Mouse (Mus musculus) intestine, embryonic 14.5 days (tissue): Measurements from ENCODE around the gene Adcy2. TPM values are rescaled to one million over a fixed set of nuclear protein-coding genes. Genes with fewer than 3 reads are reported as not detected.

Source experiments
- ATAC-seq: fragments of 200-750 bp; cut with Nextera tagmentation; replicated peaks from 2 replicates; pipeline ENCODE4 v1.8.0; 2017; ENCODE audit warnings: low read depth, moderate number of reproducible peaks, moderate TSS enrichment, moderate library complexity; ENCODE audit not compliant: low FRiP score, low TSS enrichment
- DNase-seq: peaks from one replicate; pipeline ENCODE4 v3.0.0-alpha.2; 2018; ENCODE audit warnings: low spot score
- H3K27ac ChIP-seq: fragments of 300-500 bp; sonication (generic); 2 replicates; pipeline ENCODE4 v1.5.1; 2014; ENCODE audit warnings: low read depth, mild to moderate bottlenecking, control low read depth
- H3K27me3 ChIP-seq: fragments of 300-500 bp; sonication (generic); replicated peaks from 2 replicates; pipeline ENCODE4 v1.6.1; 2014; ENCODE audit warnings: low read length, control low read depth; ENCODE audit not compliant: control insufficient read depth, insufficient read depth
- H3K36me3 ChIP-seq: fragments of 300-500 bp; sonication (generic); 2 replicates; pipeline ENCODE4 v1.6.1; 2014; ENCODE audit warnings: low read length, control low read depth; ENCODE audit not compliant: control insufficient read depth, insufficient read depth
- H3K4me1 ChIP-seq: fragments of 300-500 bp; sonication (generic); replicated peaks from 2 replicates; pipeline ENCODE4 v1.6.1; 2014; ENCODE audit warnings: low read length, control low read depth, mixed read lengths; ENCODE audit not compliant: control insufficient read depth, insufficient read depth
- H3K4me2 ChIP-seq: fragments of 300-500 bp; sonication (generic); 2 replicates; pipeline ENCODE4 v1.6.1; 2014; ENCODE audit warnings: low read length
- H3K4me3 ChIP-seq: fragments of 300-500 bp; sonication (generic); 2 replicates; pipeline ENCODE4 v1.5.1; 2014; ENCODE audit warnings: low read depth, low read length, control low read depth, mixed read lengths
- H3K9ac ChIP-seq: fragments of 300-500 bp; sonication (generic); 2 replicates; pipeline ENCODE4 v1.6.1; 2014; ENCODE audit warnings: mild to moderate bottlenecking, low read length
- H3K9me3 ChIP-seq: fragments of 300-500 bp; sonication (generic); 2 replicates; pipeline ENCODE4 v1.6.1; 2016; ENCODE audit warnings: low read length, control low read depth; ENCODE audit not compliant: control insufficient read depth
- WGBS: fragments of 180-500 bp; shearing (Covaris S2); extraction: QIAGEN DNeasy Blood & Tissue Kit; methylation state at CpG from one replicate; pipeline ENCODE4 v1.1.7; 2014; 5-methylcytosine and 5-hydroxymethylcytosine counted together
- polyA plus RNA-seq: library from polyadenylated mRNA; unstranded; fragments of >200 nt; fragmentation: Nextera tagmentation; extraction: Ambion mirVana; gene quantifications from 2 replicates; pipeline ENCODE4 v1.2.1, GENCODE M21; 2014

Adcy2 gene
- polyA plus RNA-seq, 1 experiment from 2014 or later: 5.5 TPM

GRCm38 (mm10) chr13:68585441-68585840 lies 413.9 kb downstream of the Adcy2 start:
- WGBS: 85% methylated on average over 7 of the region's 7 CpGs
- ATAC-seq (no peak), DNase-seq (no peak)
- no peaks in the 10 kb centered on the region for H3K9me3 ChIP-seq
- H3K4me1 ChIP-seq: peaks cover 8% of the 10 kb centered on the region
- H3K4me3 ChIP-seq: no peak overlapping the region
- peaks cover 68% of the 10 kb centered on the region for H3K36me3 ChIP-seq
- no peak overlapping the region for H3K9ac ChIP-seq
- no peak overlapping the region for H3K4me2 ChIP-seq
- no peaks in the 10 kb centered on the region for H3K27me3 ChIP-seq
- H3K27ac ChIP-seq: no peak overlapping the region

DNA sequence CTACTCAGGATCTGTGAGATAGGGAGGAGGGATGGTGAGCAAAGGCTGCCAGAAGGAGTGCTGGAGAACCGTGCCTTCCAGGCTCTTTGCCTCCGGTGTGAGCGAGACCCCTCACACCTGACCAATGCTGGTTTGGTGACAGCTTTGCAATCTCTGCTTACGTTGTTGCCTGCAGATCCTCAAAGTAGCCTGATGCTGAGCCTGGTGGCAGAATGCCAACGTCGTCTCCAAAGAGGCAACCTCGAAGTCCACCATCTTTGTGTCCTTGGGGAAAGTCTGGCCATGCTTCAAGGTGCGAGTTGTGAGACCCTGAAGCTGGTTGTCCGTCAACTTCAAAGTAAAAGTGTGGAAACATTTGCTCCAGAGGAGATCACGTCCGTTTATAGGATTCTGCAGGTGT lies 415.4 kb downstream of the Adcy2 start:
- Histone ChIP-seq H3K36me3 (peaks cover 58% of the 10 kb centered on the region), H3K27me3 (no peaks in the 10 kb centered on the region), H3K4me3 (no peak overlapping the region), H3K4me2 (no peak overlapping the region), H3K9me3 (no peaks in the 10 kb centered on the region), H3K4me1 (peaks cover 8% of the 10 kb centered on the region), H3K27ac (no peak overlapping the region), H3K9ac (no peak overlapping the region)
- DNase-seq: no peak
- WGBS: 92% methylated on average over 11 of the region's 11 CpGs
- ATAC-seq: no peak

GRCm38 (mm10) chr13:68582517-68582780 lies 416.9 kb downstream of the Adcy2 start:
- peak; percentile 10; the same call in 1 of the 2 replicates for ATAC-seq
- no peak for DNase-seq
- Histone ChIP-seq H3K9me3 (no peaks in the 10 kb centered on the region), H3K4me2 (peak overlapping the region; percentile 77), H3K27ac (peak overlapping the region; percentile 77), H3K27me3 (no peaks in the 10 kb centered on the region), H3K9ac (peak overlapping the region; percentile 74), H3K4me3 (peak overlapping the region; percentile 66), H3K4me1 (peaks cover 8% of the 10 kb centered on the region), H3K36me3 (peaks cover 56% of the 10 kb centered on the region)
- under 1% methylated on average over 11 of the region's 11 CpGs for WGBS

DNA sequence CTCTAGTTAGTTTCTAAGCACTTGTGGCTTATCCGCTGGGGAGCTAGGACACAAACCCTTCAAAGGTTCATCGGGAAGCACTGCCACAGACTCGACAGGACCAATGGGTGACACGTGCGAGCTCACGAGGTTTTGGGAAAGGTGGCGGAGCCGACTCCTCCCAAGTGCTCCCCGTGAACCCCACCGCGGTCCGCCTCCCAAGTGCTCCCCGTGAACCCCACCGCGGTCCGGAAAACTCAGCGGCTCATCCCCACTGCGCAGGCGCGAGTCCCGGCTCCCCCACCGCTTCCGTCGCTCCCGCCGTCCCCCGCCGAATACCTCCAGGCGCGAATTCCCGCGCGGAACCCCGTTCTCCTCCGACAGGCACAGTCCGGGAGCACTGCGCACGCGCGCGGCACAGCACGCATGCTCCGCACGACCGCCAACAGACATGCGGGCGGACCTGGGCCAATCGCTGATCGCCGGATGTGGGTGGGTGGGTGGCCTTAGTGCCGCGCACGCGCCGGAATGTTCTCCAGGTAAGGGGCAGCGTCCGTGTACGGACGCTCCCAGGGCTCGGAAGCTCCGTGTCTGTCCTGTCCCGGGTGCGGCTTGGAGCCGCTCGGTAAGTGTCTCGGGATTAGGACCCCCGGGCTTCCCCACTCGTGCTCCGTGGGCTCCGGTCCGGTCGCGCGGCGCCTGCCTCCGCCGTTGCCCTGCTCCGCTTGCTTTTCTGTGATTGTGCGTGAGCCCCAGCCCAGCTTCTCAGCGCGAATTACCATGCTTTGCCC lies 417.4 kb downstream of the Adcy2 start, which contains the start of the genes Mtrr and Fastkd3:
Gene Mtrr (minus strand): TSS at position 403 of the 770 bp plus-strand sequence.
Gene Fastkd3 (plus strand): TSS at position 488 of the 770 bp plus-strand sequence.
- Histone ChIP-seq H3K36me3 (peaks cover 56% of the 10 kb centered on the region), H3K9ac (peak within 1 kb of the TSS; percentile 74), H3K4me1 (peaks cover 8% of the 10 kb centered on the region), H3K27me3 (no peaks in the 10 kb centered on the region), H3K4me3 (peak within 1 kb of the TSS; percentile 66), H3K4me2 (peak within 1 kb of the TSS; percentile 77), H3K9me3 (no peaks in the 10 kb centered on the region), H3K27ac (peak within 1 kb of the TSS; percentile 77)
- WGBS: under 1% methylated on average over 81 of the region's 81 CpGs
- DNase-seq: peak; percentile 98
- peak; percentile 100 for ATAC-seq

GRCm38 (mm10) chr13:68581086-68581740 lies 418.1 kb downstream of the Adcy2 start:
- Histone ChIP-seq H3K4me2 (peak overlapping the region; percentile 77), H3K4me1 (peaks cover 8% of the 10 kb centered on the region), H3K9me3 (no peaks in the 10 kb centered on the region), H3K9ac (peak overlapping the region; percentile 74), H3K36me3 (peaks cover 56% of the 10 kb centered on the region), H3K4me3 (peak overlapping the region; percentile 66), H3K27me3 (no peaks in the 10 kb centered on the region), H3K27ac (peak overlapping the region; percentile 76)
- 19% methylated on average over 14 of the region's 14 CpGs for WGBS
- ATAC-seq: peak; percentile 26
- DNase-seq: no peak

GRCm38 (mm10) chr13:68577945-68578344 lies 421.4 kb downstream of the Adcy2 start:
- H3K4me1 ChIP-seq: peaks cover 13% of the 10 kb centered on the region
- no peak for DNase-seq
- H3K4me3 ChIP-seq: no peak overlapping the region

GRCm38 (mm10) chr13:68574398-68574797 lies 424.9 kb downstream of the Adcy2 start:
- H3K4me1 ChIP-seq: peaks cover 16% of the 10 kb centered on the region
- no peaks in the 10 kb centered on the region for H3K9me3 ChIP-seq
- no peak overlapping the region for H3K27ac ChIP-seq
- H3K4me2 ChIP-seq: no peak overlapping the region
- ATAC-seq (no peak), DNase-seq (no peak)
- H3K27me3 ChIP-seq: no peaks in the 10 kb centered on the region
- no peak overlapping the region for H3K4me3 ChIP-seq
- WGBS: 73% methylated on average over 4 of the region's 4 CpGs
- H3K36me3 ChIP-seq: peaks cover 63% of the 10 kb centered on the region
- no peak overlapping the region for H3K9ac ChIP-seq

More at GRCm38 (mm10) chr13:68577945-68578344, 421.4 kb downstream of the Adcy2 start:
- ATAC-seq: no peak
- Histone ChIP-seq H3K4me2 (no peak overlapping the region), H3K9ac (no peak overlapping the region), H3K27me3 (no peaks in the 10 kb centered on the region), H3K27ac (no peak overlapping the region), H3K9me3 (no peaks in the 10 kb centered on the region), H3K36me3 (peaks cover 43% of the 10 kb centered on the region)
- WGBS: 92% methylated on average over 7 of the region's 7 CpGs

DNA sequence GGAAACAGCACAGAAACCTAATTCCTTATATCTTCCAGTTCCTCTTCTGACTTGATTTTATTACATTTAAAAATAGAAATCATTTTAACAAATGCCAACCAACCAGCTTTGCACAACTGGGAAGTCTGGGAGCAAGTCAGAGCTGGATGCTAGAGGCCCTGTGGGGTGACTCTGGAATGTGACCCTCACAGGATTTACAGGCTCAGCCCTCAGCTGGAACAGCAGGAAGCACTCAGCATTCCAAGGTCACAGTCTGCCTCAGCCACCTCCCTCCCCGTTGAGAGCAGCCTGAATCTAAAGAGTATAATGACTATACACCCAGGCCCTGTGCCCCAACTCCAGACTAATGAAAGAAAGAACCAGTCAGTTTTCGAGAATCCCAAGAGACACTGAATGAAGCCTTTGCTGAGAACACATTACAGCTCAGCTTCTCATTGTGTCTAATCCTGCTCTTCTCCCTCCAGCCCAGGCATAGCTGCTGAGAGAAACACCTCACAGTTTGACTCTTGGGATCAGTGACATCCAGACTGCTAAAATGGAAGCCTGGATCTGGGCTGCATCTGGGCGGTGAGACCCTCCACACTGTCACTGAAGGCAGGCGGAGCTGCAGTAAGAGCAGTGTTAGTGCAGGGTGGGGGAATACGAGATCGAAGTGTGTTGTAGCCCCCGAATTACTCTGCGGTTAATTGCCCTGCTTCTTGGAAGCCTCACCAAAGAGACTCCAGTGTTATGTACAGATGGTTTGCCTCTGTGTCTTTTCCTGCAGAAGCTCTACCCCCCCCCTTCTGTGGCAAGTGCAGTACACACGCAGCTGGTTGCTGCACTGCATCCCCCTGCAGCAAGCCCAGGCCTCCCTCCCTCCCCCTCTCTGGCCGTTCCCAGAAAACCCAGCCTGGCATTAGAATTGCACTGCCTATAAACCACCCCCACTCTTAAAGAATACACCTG lies 426.1 kb downstream of the Adcy2 start:
- H3K4me1 ChIP-seq: peaks cover 16% of the 10 kb centered on the region
- H3K4me2 ChIP-seq: 0 out of 2 replicates have a peak overlapping the region, but pooled peaks have one; percentile 4
- H3K27me3 ChIP-seq: no peaks in the 10 kb centered on the region
- ATAC-seq (peak; percentile 67), DNase-seq (peak; percentile 63)
- peaks cover 60% of the 10 kb centered on the region for H3K36me3 ChIP-seq
- no peak overlapping the region for H3K4me3 ChIP-seq
- WGBS: 39% methylated on average over 10 of the region's 10 CpGs
- no peaks in the 10 kb centered on the region for H3K9me3 ChIP-seq
- H3K27ac ChIP-seq: peak overlapping the region; percentile 65; the same call in 1 of the 2 replicates
- H3K9ac ChIP-seq: 0 out of 2 replicates have a peak overlapping the region, but pooled peaks have one; percentile 3
